Mouse (Mus musculus) heart, embryonic 11.5 days (tissue): ENCODE data around the gene Pgm5. TPM values are rescaled to one million over a fixed set of nuclear protein-coding genes. Genes with fewer than 3 reads are reported as not detected.

Experiments
- ATAC-seq: fragments of 200-750 bp; cut with Nextera tagmentation; replicated peaks from 2 replicates; pipeline ENCODE4 v1.8.0; 2017; ENCODE audit warnings: moderate library complexity; ENCODE audit not compliant: insufficient number of reproducible peaks, low FRiP score, low TSS enrichment
- H3K27ac ChIP-seq: fragments of 300-500 bp; sonication (generic); 2 replicates; pipeline ENCODE4 v1.5.1; 2014; ENCODE audit warnings: mild to moderate bottlenecking, low read depth, low read length
- H3K27me3 ChIP-seq: fragments of 300-500 bp; sonication (generic); 2 replicates; pipeline ENCODE4 v1.6.1; 2014; ENCODE audit warnings: mild to moderate bottlenecking, low read length, mixed read lengths; ENCODE audit not compliant: control insufficient read depth, insufficient read depth
- H3K36me3 ChIP-seq: fragments of 300-500 bp; sonication (generic); 2 replicates; pipeline ENCODE4 v1.6.1; 2014; ENCODE audit warnings: mild to moderate bottlenecking, low read length, moderate library complexity, mixed read lengths; ENCODE audit not compliant: control insufficient read depth, insufficient read depth
- H3K4me1 ChIP-seq: fragments of 300-500 bp; sonication (generic); 2 replicates; pipeline ENCODE4 v1.6.1; 2014; ENCODE audit warnings: low read length; ENCODE audit not compliant: control insufficient read depth, insufficient read depth
- H3K4me2 ChIP-seq: fragments of 300-500 bp; sonication (generic); 2 replicates; pipeline ENCODE4 v1.6.1; 2014; ENCODE audit warnings: mild to moderate bottlenecking, moderate library complexity
- H3K4me3 ChIP-seq: fragments of 300-500 bp; sonication (generic); 2 replicates; pipeline ENCODE4 v1.5.1; 2014; ENCODE audit warnings: low read depth, low read length
- H3K9ac ChIP-seq: fragments of 300-500 bp; sonication (generic); 2 replicates; pipeline ENCODE4 v1.6.1; 2014; ENCODE audit warnings: mild to moderate bottlenecking, low read depth, low read length, moderate library complexity
- H3K9me3 ChIP-seq: fragments of 300-500 bp; sonication (generic); replicated peaks from 2 replicates; pipeline ENCODE4 v1.6.1; 2016; ENCODE audit warnings: low read length; ENCODE audit not compliant: control insufficient read depth
- WGBS: fragments of 180-500 bp; shearing (Covaris S2); extraction: QIAGEN DNeasy Blood & Tissue Kit; methylation state at CpG from one replicate; pipeline ENCODE4 v1.1.7; 2014; ENCODE audit not compliant: insufficient replicate concordance; 5-methylcytosine and 5-hydroxymethylcytosine counted together
- polyA plus RNA-seq: library from polyadenylated mRNA; unstranded; fragments of >200 nt; fragmentation: Nextera tagmentation; extraction: Ambion mirVana; gene quantifications from 2 replicates; pipeline ENCODE4 v1.2.1, GENCODE M21; 2014

Gene Pgm5
- polyA plus RNA-seq, 1 experiment from 2014 or later, result 6.3 TPM

DNA sequence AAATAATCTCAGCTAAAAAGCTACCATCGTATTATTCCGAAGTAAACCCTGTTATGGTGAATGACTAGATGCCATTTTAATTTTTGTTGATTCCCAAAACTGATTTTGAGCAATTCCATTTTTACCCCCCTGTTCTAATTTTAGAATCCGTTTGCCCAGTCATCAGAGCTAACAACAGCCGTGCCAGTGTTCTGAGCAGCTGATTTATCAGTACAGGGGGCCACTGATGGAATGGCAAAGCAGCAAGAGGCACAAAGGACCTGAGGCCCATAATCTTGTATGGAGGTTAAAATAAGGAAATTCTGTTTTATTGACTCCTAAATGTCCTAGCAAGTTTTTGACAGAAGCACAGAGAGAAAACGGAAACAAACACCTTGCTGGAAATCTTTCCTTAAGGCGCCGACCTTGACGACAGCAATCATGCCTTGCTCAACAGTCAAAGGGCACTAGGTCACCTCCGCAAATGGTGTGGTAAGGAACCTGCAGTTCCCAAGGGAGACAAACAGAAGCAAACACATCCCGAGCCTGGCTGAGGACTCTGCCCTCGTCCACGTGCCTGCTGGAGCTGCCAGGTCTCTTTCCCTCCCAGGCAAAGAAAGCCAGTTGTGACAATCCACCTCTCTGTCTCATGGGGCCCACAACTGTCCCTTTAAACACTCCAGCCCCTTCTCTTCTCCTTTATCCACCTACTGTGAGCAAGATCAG is 178.5 kb downstream of the Pgm5 start:
- peaks cover 12% of the 10 kb centered on the region for H3K4me1 ChIP-seq
- H3K27ac ChIP-seq, result peak overlapping the region; percentile 2
- no peak overlapping the region for H3K4me3 ChIP-seq
- no peak overlapping the region for H3K9ac ChIP-seq
- H3K27me3 ChIP-seq, result no peaks in the 10 kb centered on the region
- H3K36me3 ChIP-seq, result no peaks in the 10 kb centered on the region
- ATAC-seq, result no peak
- no peak overlapping the region for H3K4me2 ChIP-seq
- WGBS, result 39% methylated on average over 12 of the region's 12 CpGs
- no peaks in the 10 kb centered on the region for H3K9me3 ChIP-seq

DNA sequence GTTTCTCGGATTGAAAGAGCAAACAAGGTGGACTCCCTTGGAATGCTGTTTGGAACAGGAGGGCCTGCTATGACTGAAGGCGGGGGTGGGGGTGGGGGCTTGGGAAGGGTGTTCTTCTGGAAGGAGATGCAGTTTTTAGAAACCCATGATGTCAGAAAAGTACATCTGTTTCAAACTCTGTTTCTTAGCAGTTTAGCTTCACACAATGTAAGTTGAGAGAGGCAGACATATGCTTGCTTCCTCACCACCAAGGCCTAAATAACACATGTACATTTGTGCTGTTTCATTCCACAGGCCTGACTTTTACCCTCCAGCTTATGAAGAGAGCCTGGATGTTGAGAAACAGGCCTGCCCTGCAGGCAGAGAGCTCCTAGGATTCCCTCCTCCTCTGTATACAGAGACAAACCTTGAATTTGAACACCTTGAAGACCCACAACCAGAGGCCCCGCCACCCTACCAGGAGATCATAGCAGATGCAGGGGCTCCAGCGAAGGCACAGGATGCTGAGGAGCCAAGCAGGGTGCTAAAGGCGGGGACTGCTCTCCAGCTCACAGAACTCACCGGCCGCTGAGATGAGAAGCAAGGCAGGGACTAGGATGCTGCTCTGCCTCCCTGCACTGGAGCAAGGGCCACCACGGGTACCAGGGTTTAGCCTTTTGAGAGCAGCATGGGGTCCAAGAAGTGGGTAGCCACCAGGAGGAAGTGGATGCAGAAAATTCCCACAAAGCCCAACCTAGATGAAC is 184.2 kb downstream of the Pgm5 start:
- Histone ChIP-seq H3K27me3 (no peaks in the 10 kb centered on the region), H3K27ac (no peak overlapping the region), H3K9ac (no peak overlapping the region), H3K4me2 (no peak overlapping the region), H3K4me3 (no peak overlapping the region), H3K4me1 (0 out of 2 replicates have a peak, but pooled peaks cover 9% of the 10 kb centered on the region), H3K36me3 (no peaks in the 10 kb centered on the region), H3K9me3 (no peaks in the 10 kb centered on the region)
- no peak for ATAC-seq
- 52% methylated on average over 8 of the region's 8 CpGs for WGBS

DNA sequence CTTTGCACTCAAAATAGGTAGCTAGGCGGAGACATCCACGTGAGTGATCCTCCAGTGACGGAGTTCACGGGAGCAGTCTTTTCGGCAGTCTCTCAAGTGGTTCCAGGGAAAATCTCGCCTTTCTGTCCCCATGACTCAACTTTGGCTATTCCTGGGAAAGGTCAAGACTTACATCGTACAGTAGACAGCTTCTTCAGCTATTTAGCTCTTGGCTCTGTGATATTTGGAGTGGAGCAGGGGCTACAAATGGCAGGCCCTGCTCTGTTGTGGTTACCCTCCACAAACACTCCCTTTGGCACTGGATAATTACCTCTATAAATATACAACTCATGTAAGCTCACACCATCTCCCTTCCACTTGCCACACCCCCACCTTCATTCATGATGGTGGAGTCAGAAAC is 185.2 kb downstream of the Pgm5 start:
- Histone ChIP-seq H3K9me3 (no peaks in the 10 kb centered on the region), H3K27ac (no peak overlapping the region), H3K4me1 (peaks cover 17% of the 10 kb centered on the region), H3K4me3 (no peak overlapping the region), H3K27me3 (no peaks in the 10 kb centered on the region), H3K36me3 (no peaks in the 10 kb centered on the region), H3K4me2 (no peak overlapping the region), H3K9ac (no peak overlapping the region)
- 58% methylated on average over 7 of the region's 7 CpGs for WGBS
- ATAC-seq, result no peak

DNA sequence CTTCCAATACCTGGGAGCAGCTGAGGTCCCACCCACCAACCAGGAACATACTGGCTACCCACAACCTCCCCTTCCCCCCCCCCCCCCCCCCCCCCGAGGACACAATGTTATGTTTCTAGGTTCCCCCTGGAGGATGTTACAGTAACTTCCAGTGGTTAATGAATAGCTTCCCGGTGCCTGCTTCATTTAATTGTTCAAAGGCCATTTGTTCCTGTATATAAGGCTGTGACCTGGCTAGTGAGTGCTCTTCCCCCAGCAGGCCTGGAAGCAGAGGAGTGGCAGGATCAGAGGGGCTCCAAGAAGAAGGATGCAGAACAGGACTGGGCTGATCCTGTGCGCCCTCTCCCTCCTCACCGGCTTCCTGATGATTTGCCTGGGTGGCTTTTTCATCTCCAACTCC is 187.9 kb downstream of the Pgm5 start, which contains the start of gene Tmem252:
Gene Tmem252, plus strand, starts transcription at position 247 of the 400 bp plus-strand sequence.
- WGBS, result 58% methylated on average over 4 of the region's 4 CpGs
- H3K36me3 ChIP-seq, result no peaks in the 10 kb centered on the region
- H3K27ac ChIP-seq, result no peak within 1 kb of the TSS
- no peak for ATAC-seq
- H3K9ac ChIP-seq, result no peak within 1 kb of the TSS
- no peaks in the 10 kb centered on the region for H3K27me3 ChIP-seq
- H3K4me3 ChIP-seq, result no peak within 1 kb of the TSS
- H3K4me2 ChIP-seq, result no peak within 1 kb of the TSS
- H3K9me3 ChIP-seq, result no peaks in the 10 kb centered on the region
- peaks cover 20% of the 10 kb centered on the region for H3K4me1 ChIP-seq

DNA sequence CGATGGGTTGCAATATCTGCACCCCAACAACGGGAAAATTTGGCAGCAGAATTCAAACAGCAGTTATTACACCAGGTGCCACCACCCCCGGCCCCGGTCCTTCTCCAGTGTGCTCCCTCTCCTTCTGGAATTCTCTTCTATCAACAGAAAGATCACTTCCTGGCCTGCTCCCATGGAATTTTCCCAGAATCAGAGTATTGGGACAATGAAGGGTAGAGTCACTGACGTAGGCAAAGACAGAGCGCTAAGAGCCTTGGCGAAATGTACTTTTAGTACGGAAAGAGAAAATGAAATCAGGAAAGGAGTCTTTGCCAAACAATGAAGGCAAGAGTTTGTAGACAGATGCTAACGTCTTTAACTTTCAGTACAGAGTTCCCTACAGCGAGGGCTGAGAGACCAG is 188.3 kb downstream of the Pgm5 start:
- peaks cover 20% of the 10 kb centered on the region for H3K4me1 ChIP-seq
- H3K4me3 ChIP-seq, result no peak overlapping the region
- H3K36me3 ChIP-seq, result no peaks in the 10 kb centered on the region
- H3K27ac ChIP-seq, result no peak overlapping the region
- H3K4me2 ChIP-seq, result no peak overlapping the region
- H3K9ac ChIP-seq, result no peak overlapping the region
- no peaks in the 10 kb centered on the region for H3K9me3 ChIP-seq
- ATAC-seq, result no peak
- H3K27me3 ChIP-seq, result no peaks in the 10 kb centered on the region
- WGBS, result 75% methylated on average over 10 of the region's 10 CpGs

DNA sequence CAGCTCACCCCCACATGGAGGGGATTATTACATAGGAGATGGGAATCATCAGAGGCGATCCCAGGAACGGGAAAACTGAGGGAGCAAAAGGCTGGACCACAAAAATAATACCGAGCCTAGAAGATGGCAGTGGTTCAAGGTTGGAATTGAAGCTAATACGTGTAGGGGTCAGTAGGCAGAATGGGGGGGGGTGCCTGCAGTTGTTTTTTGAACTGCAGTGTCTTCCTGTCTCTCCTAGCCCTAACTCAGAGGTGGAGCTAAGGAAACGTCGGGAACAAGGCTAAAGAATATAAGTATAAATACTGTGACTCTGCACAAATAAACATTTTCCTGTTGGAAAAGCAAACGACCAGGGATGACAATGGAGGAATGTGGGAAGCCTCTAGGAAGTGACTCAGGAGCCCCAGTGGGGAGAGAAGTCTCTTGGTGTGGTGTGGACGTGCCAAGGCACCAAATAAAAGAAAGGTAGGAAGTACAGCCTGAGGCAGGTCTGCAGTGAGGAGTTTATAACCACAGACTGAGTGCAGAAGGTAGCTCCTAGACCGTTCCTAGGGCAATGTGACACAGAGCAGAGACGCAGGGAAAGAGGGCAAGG is 189.2 kb downstream of the Pgm5 start:
- no peak overlapping the region for H3K4me3 ChIP-seq
- H3K9me3 ChIP-seq, result no peaks in the 10 kb centered on the region
- 58% methylated on average over 10 of the region's 10 CpGs for WGBS
- H3K4me2 ChIP-seq, result no peak overlapping the region
- H3K27ac ChIP-seq, result no peak overlapping the region
- H3K27me3 ChIP-seq, result no peaks in the 10 kb centered on the region
- no peaks in the 10 kb centered on the region for H3K36me3 ChIP-seq
- peaks cover 19% of the 10 kb centered on the region for H3K4me1 ChIP-seq
- no peak for ATAC-seq
- H3K9ac ChIP-seq, result no peak overlapping the region

DNA sequence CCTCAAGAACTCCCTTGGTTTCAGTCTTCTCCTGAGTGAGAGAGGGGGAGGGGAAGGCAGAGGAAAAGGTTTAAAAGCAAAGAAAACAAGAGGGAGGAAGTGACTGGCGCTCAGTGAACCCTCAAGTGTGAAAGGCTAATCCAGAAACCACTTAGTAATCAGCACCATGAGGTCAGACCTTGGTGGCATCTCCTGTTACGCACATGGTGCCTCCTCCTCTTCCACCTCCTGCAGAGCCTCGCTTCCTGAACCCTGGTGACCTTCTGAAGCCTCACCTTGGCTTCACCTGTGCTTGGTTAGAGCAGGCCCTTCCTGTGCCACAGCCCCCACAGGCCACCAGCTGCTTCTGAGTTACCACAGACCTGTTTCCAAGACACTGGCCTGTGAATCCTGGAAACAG is 190.1 kb downstream of the Pgm5 start:
- 30% methylated on average over 3 of the region's 3 CpGs for WGBS
- ATAC-seq, result no peak
- no peaks in the 10 kb centered on the region for H3K36me3 ChIP-seq
- H3K9ac ChIP-seq, result no peak overlapping the region
- peaks cover 14% of the 10 kb centered on the region for H3K4me1 ChIP-seq
- no peaks in the 10 kb centered on the region for H3K27me3 ChIP-seq
- no peak overlapping the region for H3K27ac ChIP-seq
- H3K4me3 ChIP-seq, result no peak overlapping the region
- H3K9me3 ChIP-seq, result no peaks in the 10 kb centered on the region
- H3K4me2 ChIP-seq, result no peak overlapping the region

DNA sequence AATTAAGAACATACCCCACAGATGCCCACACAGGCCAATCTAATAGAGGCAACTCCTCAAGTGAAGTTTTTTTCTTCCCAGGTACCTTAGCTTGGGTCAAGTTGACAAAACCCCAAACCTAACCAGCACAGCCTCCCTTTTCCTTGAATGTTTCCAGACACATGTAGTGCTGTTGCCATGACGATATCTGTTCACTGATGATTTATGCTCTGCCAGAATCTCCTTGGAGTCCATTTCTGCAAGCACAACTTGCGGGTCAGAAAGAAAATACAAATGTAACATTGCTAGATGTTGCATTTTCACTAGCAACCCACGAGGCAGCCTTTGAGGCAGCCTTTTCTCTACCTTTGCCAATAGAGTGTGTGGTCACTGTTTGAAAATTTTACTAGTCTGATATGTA is 194.1 kb downstream of the Pgm5 start:
- Histone ChIP-seq H3K4me1 (peaks cover 11% of the 10 kb centered on the region), H3K9ac (no peak overlapping the region), H3K4me2 (no peak overlapping the region), H3K27ac (no peak overlapping the region), H3K36me3 (no peaks in the 10 kb centered on the region), H3K9me3 (no peaks in the 10 kb centered on the region), H3K27me3 (no peaks in the 10 kb centered on the region), H3K4me3 (no peak overlapping the region)
- 80% methylated on average over 3 of the region's 3 CpGs for WGBS
- no peak for ATAC-seq
